Mouse (Mus musculus): Measurements from ENCODE around the gene Ranbp9. TPM values are rescaled to one million over a fixed set of nuclear protein-coding genes. Genes with fewer than 3 reads are reported as not detected.

Gene Ranbp9
- polyA plus RNA-seq, 1 experiment from 2014 or later: 11.2 TPM

- Histone ChIP-seq H3K36me3 (ENCODE audit: control insufficient read depth, insufficient read depth, low read length) (0 out of 2 replicates have a peak, but pooled peaks cover 2% of the 10 kb centered on the region), H3K4me3 (ENCODE audit: low read length) (peak overlapping the region; percentile 54), H3K9me3 (ENCODE audit: control insufficient read depth, low read length) (no peaks in the 10 kb centered on the region), H3K4me2 (ENCODE audit: low read length) (peak overlapping the region; percentile 88), H3K9ac (ENCODE audit: low read depth, low read length) (peak overlapping the region; percentile 74), H3K27ac (ENCODE audit: low read depth, low read length) (peak overlapping the region; percentile 51; the same call in 1 of the 2 replicates), H3K4me1 (ENCODE audit: control insufficient read depth, insufficient read depth, low read depth, low read length) (peaks cover 5% of the 10 kb centered on the region; the same call in 1 of the 2 replicates), H3K27me3 (replicated peaks; ENCODE audit: control insufficient read depth, insufficient read depth, low read length) (no peaks in the 10 kb centered on the region)
- WGBS: 12% methylated on average over 11 of the region's 11 CpGs
- ATAC-seq: peak; percentile 69
Measured at GRCm38 (mm10) chr13:43365825-43366184, 115.3 kb downstream of the Ranbp9 start.

DNA sequence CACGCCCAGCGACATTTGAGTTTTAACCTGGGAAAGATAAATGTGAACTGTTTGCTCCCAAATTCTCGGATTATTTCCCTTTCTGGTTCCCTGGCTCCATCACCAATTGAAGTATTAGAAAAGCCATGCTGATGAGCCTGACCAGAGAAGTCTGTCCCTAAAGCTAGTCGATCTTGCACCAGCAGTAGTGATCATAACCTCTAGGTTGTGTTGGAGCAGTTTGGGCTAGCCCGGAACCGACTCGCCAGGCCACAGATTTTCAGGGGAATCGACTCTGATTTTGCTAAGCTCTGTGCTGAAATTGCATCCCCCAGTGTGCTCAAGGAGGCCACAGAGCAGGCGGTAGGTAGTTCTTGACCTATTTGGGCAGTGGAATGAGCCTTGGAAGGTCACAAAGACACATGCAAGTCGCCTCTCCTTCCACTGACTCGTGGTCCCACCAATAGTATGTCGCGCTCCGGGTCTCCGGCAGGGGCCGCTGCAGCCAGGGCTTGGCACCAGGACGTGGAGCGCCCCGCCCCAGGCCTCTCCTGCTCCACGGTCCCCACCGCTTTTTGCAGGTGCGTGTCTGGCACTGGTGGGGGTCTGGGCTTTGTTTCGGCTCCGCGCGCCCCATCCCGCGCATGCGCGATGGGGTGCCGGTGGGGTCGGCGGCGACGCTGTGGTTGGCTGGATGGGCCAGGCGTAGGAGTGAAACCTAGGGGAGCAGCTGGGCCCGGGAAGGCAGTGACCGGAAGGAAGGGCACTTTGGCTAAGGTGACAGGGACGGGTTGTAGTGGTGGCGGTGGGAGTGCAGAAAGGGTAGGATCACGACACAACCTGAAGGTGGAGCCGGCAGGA is 115.9 kb downstream of the Ranbp9 start, which contains the start of gene Sirt5:
Sirt5 (plus strand) TSS at position 512 of the 840 bp plus-strand sequence.
- no peaks in the 10 kb centered on the region for H3K36me3 ChIP-seq (ENCODE audit: control insufficient read depth, insufficient read depth, low read length)
- peak; percentile 97 for ATAC-seq
- no peaks in the 10 kb centered on the region for H3K27me3 ChIP-seq (replicated peaks; ENCODE audit: control insufficient read depth, insufficient read depth, low read length)
- peak within 1 kb of the TSS; percentile 54 for H3K4me3 ChIP-seq (ENCODE audit: low read length)
- WGBS: 16% methylated on average over 39 of the region's 42 CpGs
- peaks cover 5% of the 10 kb centered on the region; the same call in 1 of the 2 replicates for H3K4me1 ChIP-seq (ENCODE audit: control insufficient read depth, insufficient read depth, low read depth, low read length)
- H3K4me2 ChIP-seq (ENCODE audit: low read length): peak within 1 kb of the TSS; percentile 88
- no peaks in the 10 kb centered on the region for H3K9me3 ChIP-seq (ENCODE audit: control insufficient read depth, low read length)
- peak within 1 kb of the TSS; percentile 74 for H3K9ac ChIP-seq (ENCODE audit: low read depth, low read length)
- peak within 1 kb of the TSS; percentile 51; the same call in 1 of the 2 replicates for H3K27ac ChIP-seq (ENCODE audit: low read depth, low read length)

- no peak overlapping the region for H3K4me3 ChIP-seq (ENCODE audit: low read length)
- H3K27ac ChIP-seq (ENCODE audit: low read depth, low read length): no peak overlapping the region
- H3K9me3 ChIP-seq (ENCODE audit: control insufficient read depth, low read length): no peaks in the 10 kb centered on the region
- H3K27me3 ChIP-seq (replicated peaks; ENCODE audit: control insufficient read depth, insufficient read depth, low read length): no peaks in the 10 kb centered on the region
- H3K36me3 ChIP-seq (ENCODE audit: control insufficient read depth, insufficient read depth, low read length): no peaks in the 10 kb centered on the region
- no peak overlapping the region for H3K9ac ChIP-seq (ENCODE audit: low read depth, low read length)
- WGBS: 74% methylated on average over 9 of the region's 9 CpGs
- H3K4me2 ChIP-seq (ENCODE audit: low read length): no peak overlapping the region
- no peak for ATAC-seq
- H3K4me1 ChIP-seq (ENCODE audit: control insufficient read depth, insufficient read depth, low read depth, low read length): peaks cover 5% of the 10 kb centered on the region; the same call in 1 of the 2 replicates
Measured at GRCm38 (mm10) chr13:43362353-43362752, 118.7 kb downstream of the Ranbp9 start.

DNA sequence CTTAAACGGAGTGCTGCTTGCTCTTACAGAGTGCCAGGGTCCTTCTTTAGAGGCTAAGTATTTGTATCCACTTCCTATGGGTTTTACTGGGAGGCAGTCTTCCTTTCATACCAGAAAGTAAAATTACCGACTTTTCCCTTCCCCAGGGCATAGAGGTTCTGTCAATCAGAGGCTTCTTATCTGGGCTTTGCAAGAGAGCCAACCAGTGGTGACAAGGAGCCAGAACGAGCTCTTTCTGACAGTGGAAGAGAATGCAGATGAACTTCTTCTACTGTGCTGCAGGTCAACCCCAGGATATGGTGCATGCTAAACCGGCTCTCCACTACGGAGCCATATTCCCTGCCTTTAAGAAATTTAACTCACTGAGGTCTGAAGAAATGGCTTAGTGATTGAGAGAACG is 120.5 kb downstream of the Ranbp9 start:
- no peak for ATAC-seq

DNA sequence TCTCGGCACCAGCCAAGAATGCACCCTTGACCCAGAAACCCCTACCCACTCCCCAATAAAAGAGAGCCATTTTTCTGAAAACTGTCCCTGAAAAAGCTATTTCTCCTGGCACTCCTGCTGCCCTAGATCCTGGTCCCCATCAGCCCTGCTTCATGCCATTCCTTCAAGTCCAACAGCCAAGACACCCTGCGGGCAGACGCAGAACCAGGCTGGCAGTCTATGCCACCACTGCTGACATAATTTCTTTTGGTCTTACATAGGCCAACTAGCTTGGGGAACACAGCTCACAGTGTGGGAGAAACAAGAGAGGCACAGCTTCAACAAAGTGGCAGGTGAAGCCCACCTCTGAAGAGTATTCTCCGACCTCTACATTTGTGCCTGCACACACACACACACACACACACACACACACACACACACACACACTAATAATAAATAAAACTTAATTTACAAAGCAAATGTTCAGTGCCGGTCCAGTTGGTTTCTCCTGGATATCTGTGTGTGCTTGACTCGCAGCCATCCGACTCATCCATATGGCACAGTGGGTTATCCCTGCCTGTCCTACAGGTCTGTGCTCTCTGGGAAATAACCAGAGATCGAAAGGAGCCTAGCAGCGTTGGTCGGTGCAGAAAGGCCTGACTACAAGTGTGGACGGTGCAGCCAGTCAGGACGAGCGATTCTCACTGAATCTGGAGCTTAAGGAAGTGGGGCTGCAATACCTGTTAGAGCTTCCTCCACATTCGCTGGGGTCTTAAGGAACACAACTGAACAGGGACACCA is 124.5 kb downstream of the Ranbp9 start:
- no peak for ATAC-seq
- 88% methylated on average over 14 of the region's 14 CpGs for WGBS
- no peaks in the 10 kb centered on the region for H3K27me3 ChIP-seq (replicated peaks; ENCODE audit: control insufficient read depth, insufficient read depth, low read length)
- H3K4me2 ChIP-seq (ENCODE audit: low read length): no peak overlapping the region
- H3K36me3 ChIP-seq (ENCODE audit: control insufficient read depth, insufficient read depth, low read length): no peaks in the 10 kb centered on the region
- H3K4me3 ChIP-seq (ENCODE audit: low read length): no peak overlapping the region
- no peak overlapping the region for H3K27ac ChIP-seq (ENCODE audit: low read depth, low read length)
- H3K9ac ChIP-seq (ENCODE audit: low read depth, low read length): no peak overlapping the region
- no peaks in the 10 kb centered on the region for H3K9me3 ChIP-seq (ENCODE audit: control insufficient read depth, low read length)
- no peaks in the 10 kb centered on the region for H3K4me1 ChIP-seq (ENCODE audit: control insufficient read depth, insufficient read depth, low read depth, low read length)

More for the DNA sequence above, 120.5 kb downstream of the Ranbp9 start:
- no peak overlapping the region for H3K4me3 ChIP-seq (ENCODE audit: low read length)
- H3K27ac ChIP-seq (ENCODE audit: low read depth, low read length): no peak overlapping the region
- no peaks in the 10 kb centered on the region for H3K9me3 ChIP-seq (ENCODE audit: control insufficient read depth, low read length)
- no peak overlapping the region for H3K4me2 ChIP-seq (ENCODE audit: low read length)
- H3K27me3 ChIP-seq (replicated peaks; ENCODE audit: control insufficient read depth, insufficient read depth, low read length): no peaks in the 10 kb centered on the region
- H3K36me3 ChIP-seq (ENCODE audit: control insufficient read depth, insufficient read depth, low read length): no peaks in the 10 kb centered on the region
- 72% methylated on average over 6 of the region's 6 CpGs for WGBS
- no peaks in the 10 kb centered on the region for H3K4me1 ChIP-seq (ENCODE audit: control insufficient read depth, insufficient read depth, low read depth, low read length)
- H3K9ac ChIP-seq (ENCODE audit: low read depth, low read length): no peak overlapping the region

DNA sequence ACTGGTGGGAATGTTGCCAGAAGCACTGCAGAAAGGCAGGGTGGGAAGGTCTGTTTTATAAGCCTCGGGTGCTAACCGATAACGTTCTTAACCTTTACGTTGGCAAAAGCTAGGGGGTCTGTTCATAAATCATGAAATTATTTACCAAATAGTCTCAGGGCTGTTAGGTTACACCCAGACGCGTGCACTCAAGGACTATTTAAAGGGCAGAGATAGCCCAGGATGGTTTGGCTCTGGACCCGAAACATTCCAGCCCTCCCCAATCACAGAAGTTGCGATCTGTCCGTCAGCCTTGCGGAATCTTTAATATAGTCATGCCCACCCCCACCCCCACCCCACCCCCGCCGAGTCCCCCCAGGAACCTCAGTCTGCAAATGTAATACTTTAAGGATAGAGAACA is 126.7 kb downstream of the Ranbp9 start:
- Histone ChIP-seq H3K9ac (ENCODE audit: low read depth, low read length) (no peak overlapping the region), H3K4me2 (ENCODE audit: low read length) (no peak overlapping the region), H3K36me3 (ENCODE audit: control insufficient read depth, insufficient read depth, low read length) (no peaks in the 10 kb centered on the region), H3K4me1 (ENCODE audit: control insufficient read depth, insufficient read depth, low read depth, low read length) (no peaks in the 10 kb centered on the region), H3K27ac (ENCODE audit: low read depth, low read length) (no peak overlapping the region), H3K9me3 (ENCODE audit: control insufficient read depth, low read length) (no peaks in the 10 kb centered on the region), H3K4me3 (ENCODE audit: low read length) (no peak overlapping the region), H3K27me3 (replicated peaks; ENCODE audit: control insufficient read depth, insufficient read depth, low read length) (no peaks in the 10 kb centered on the region)
- WGBS: 75% methylated on average over 12 of the region's 12 CpGs
- ATAC-seq: no peak

DNA sequence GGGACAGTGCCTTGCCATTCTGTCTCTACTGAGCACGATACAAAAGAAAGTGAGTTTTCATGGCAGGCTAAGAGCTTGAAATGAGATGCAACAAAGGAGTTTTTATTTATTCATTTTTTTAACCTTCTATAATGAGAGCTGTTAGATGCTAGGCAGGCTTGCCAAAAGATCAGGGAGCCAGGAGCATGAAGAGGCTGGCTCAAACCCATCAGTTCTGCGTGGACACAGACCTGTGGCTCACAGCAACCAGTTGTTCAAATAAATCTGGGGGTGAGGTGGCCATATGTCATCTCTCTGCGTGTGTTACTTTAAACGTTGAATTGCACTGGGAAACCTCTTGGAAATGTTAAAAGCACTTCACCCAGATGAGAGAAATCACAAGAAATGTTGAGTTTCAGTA is 127.7 kb downstream of the Ranbp9 start:
- ATAC-seq: no peak
- H3K4me1 ChIP-seq (ENCODE audit: control insufficient read depth, insufficient read depth, low read depth, low read length): no peaks in the 10 kb centered on the region
- WGBS: 55% methylated on average over 4 of the region's 4 CpGs
- no peaks in the 10 kb centered on the region for H3K27me3 ChIP-seq (replicated peaks; ENCODE audit: control insufficient read depth, insufficient read depth, low read length)
- H3K9me3 ChIP-seq (ENCODE audit: control insufficient read depth, low read length): no peaks in the 10 kb centered on the region
- no peak overlapping the region for H3K4me3 ChIP-seq (ENCODE audit: low read length)
- H3K9ac ChIP-seq (ENCODE audit: low read depth, low read length): no peak overlapping the region
- no peak overlapping the region for H3K27ac ChIP-seq (ENCODE audit: low read depth, low read length)
- H3K4me2 ChIP-seq (ENCODE audit: low read length): no peak overlapping the region
- no peaks in the 10 kb centered on the region for H3K36me3 ChIP-seq (ENCODE audit: control insufficient read depth, insufficient read depth, low read length)

Data from hindbrain, embryonic 16.5 days (tissue).